In genomic region chr3:86986490-86986889, GRCm38 (mm10) we compare ENCODE assay signal across 8 mouse cellular contexts. TPM values are rescaled to one million over a fixed set of nuclear protein-coding genes. Genes with fewer than 3 reads are reported as not detected.
DNase-seq lines count a peak whose midpoint lies in the region; ATAC-seq and TF ChIP-seq lines count a peak whose summit lies in the region.
"Had no signal": no experiment of that assay in that cellular context is flagged by ENCODE, and none has a peak within 500 bp of the region (broad histone marks: within the 10 kb centered on the region; RNA-seq: fewer than 3 reads in every experiment).

No protein-coding gene starts in this region.

- H3K27me3 ChIP-seq in E14TG2a.4 (ENCODE audit: insufficient read depth, low read length), result peaks cover 11% of the 10 kb centered on the region; the same call in 1 of the 2 replicates
- no peaks in the 10 kb centered on the region for H3K27me3 ChIP-seq in liver, embryonic 14.5 days (ENCODE audit: control insufficient read depth, insufficient read depth, low read length)

- WGBS in liver, embryonic 14.5 days (ENCODE audit: insufficient replicate concordance), result 20% methylated on average over 12 of the region's 12 CpGs

- TF ChIP-seq CTCF in E14TG2a.4 (conservative IDR thresholded peaks at IDR 0.05; ENCODE audit: low read length), result no peak
- TF ChIP-seq CTCF in liver, embryonic 14.5 days (IDR thresholded peaks at IDR 0.05; ENCODE audit: low read depth), result no peak
- TF ChIP-seq CTCF in left cerebral cortex, adult 2 months (IDR thresholded peaks at IDR 0.05), result no peak

- H3K9me3 ChIP-seq in E14TG2a.4 (ENCODE audit: low read length), result 0 out of 2 replicates have a peak, but pooled peaks cover under 1% of the 10 kb centered on the region
- no peaks in the 10 kb centered on the region for H3K9me3 ChIP-seq in liver, embryonic 14.5 days (ENCODE audit: control insufficient read depth, low read length)

- H3K9ac ChIP-seq in liver, embryonic 14.5 days (replicated peaks), result no peak overlapping the region

- no peaks in the 10 kb centered on the region for H3K36me3 ChIP-seq in E14TG2a.4 (ENCODE audit: insufficient read depth, low read length)
- no peaks in the 10 kb centered on the region for H3K36me3 ChIP-seq in liver, embryonic 14.5 days (replicated peaks; ENCODE audit: control insufficient read depth, insufficient read depth, low read depth)

- H3K4me2 ChIP-seq in liver, embryonic 14.5 days (ENCODE audit: low read depth), result peak overlapping the region; percentile 30; the same call in 1 of the 2 replicates

- intact Hi-C loops in left cerebral cortex, adult 2 months (cut with DNase I), result no loop called here

- H3K4me3 ChIP-seq in E14TG2a.4 (replicated peaks; ENCODE audit: low read length), result peak overlapping the region; percentile 61
- H3K4me3 ChIP-seq in liver, embryonic 14.5 days (ENCODE audit: insufficient read depth in 1 of 2, low read depth in 2 of 2, low read length in 2 of 2), result peak overlapping the region; percentile 1 to 29; a peak in 1 of 4 replicates
- no peak overlapping the region for H3K4me3 ChIP-seq in left cerebral cortex, adult 2 months
- H3K4me3 ChIP-seq: erythroblast, embryonic 14.5 days had no signal

- no peak for TF ChIP-seq EP300 in liver, embryonic 14.5 days (IDR thresholded peaks at IDR 0.05; ENCODE audit: low read depth)

- H3K4me1 ChIP-seq in E14TG2a.4 (replicated peaks; ENCODE audit: low read depth, low read length), result peaks cover 4% of the 10 kb centered on the region; the same call in 1 of the 2 replicates
- peaks cover 0 to 4% of the 10 kb centered on the region in 2 experiments; a peak in 1 of 4 replicates for H3K4me1 ChIP-seq in liver, embryonic 14.5 days (replicated peaks; ENCODE audit: control insufficient read depth in 2 of 2, insufficient read depth in 2 of 2, low read length in 1 of 2)

- peak; percentile 17 for DNase-seq in T-cell, adult 2 months (ENCODE audit: low spot score)
- DNase-seq in heart, postnatal 4 days, result peak; percentile 18
- no peak for DNase-seq in liver, embryonic 14.5 days (ENCODE audit: low read depth in 3 of 3, low spot score in 3 of 3)
- peak; percentile 47 for DNase-seq in retina, postnatal 1 day
- no peak for DNase-seq in left cerebral cortex, adult 2 months (ENCODE audit: extremely low spot score in 1 of 2, low spot score in 2 of 2)
- no peak for DNase-seq in frontal cortex, postnatal 25 days (ENCODE audit: low spot score in 2 of 2)

- H3K27ac ChIP-seq in liver, embryonic 14.5 days, result no peak overlapping the region
- no peak overlapping the region for H3K27ac ChIP-seq in left cerebral cortex, adult 2 months

- ATAC-seq in liver, embryonic 14.5 days (ENCODE audit: insufficient read depth), result no peak

RNA-seq across cellular contexts. Expression of gene Cd1d1, which starts 12.8 kb away (rescaled TPM):
- total RNA-seq in heart, postnatal 4 days (2021), result 10 to 100 TPM; 17.4 to 20.4 TPM
- 4.0 and 4.2 TPM in 2 replicates for polyA plus RNA-seq in liver, embryonic 14.5 days (2012; rRNA removed)
- 2.5 and 3.4 TPM in 2 replicates for polyA plus RNA-seq in liver, embryonic 14.5 days (2014; fragmentation: Nextera tagmentation; extraction: Ambion mirVana)
- total RNA-seq in left cerebral cortex, adult 2 months (2021), result 1 to 10 TPM in 1 of 2 experiments, under 1 TPM in 1; 0.57 to 1.0 TPM
- polyA plus RNA-seq: erythroblast, embryonic 14.5 days had no signal

Comparison
In these comparisons a context has a peak if more than half of its experiments do, and no peak if none do; other contexts are left out.
1. DNase-seq: peak in T-cell, adult 2 months (single experiment), heart, postnatal 4 days (single experiment) and retina, postnatal 1 day (single experiment); none in liver, embryonic 14.5 days (0 of 3), left cerebral cortex, adult 2 months (0 of 2) and frontal cortex, postnatal 25 days (0 of 2).
2. RNA of gene Cd1d1, which starts 12.8 kb away (total RNA-seq): 17.4 to 20.4 TPM in heart, postnatal 4 days; 0.57 to 1.0 TPM in left cerebral cortex, adult 2 months; every median in the first group is over 4 times any median in the second.